Mouse (Mus musculus) gastrocnemius, postnatal 14 days (tissue): ENCODE results near the gene Chfr. TPM values are rescaled to one million over a fixed set of nuclear protein-coding genes. Genes with fewer than 3 reads are reported as not detected.

ENCODE experiments used
- DNase-seq: peaks from one replicate; pipeline ENCODE4 v3.0.0; 2021; ENCODE audit warnings: mixed read lengths
- intact Hi-C: fragments of 180-260 bp; cut with DNase I; formaldehyde crosslinking; loops from one replicate; pipeline ENCODE4 v1.15.1; 2025; ENCODE audit warnings: low total_unique reads
- total RNA-seq, 2 experiments: library from RNA; stranded (reverse); gene quantifications; 2 replicates each; pipeline ENCODE4 v1.2.3; 2021

Gene Chfr
- total RNA-seq, 2 experiments from 2014 or later = 13.1 TPM

DNA sequence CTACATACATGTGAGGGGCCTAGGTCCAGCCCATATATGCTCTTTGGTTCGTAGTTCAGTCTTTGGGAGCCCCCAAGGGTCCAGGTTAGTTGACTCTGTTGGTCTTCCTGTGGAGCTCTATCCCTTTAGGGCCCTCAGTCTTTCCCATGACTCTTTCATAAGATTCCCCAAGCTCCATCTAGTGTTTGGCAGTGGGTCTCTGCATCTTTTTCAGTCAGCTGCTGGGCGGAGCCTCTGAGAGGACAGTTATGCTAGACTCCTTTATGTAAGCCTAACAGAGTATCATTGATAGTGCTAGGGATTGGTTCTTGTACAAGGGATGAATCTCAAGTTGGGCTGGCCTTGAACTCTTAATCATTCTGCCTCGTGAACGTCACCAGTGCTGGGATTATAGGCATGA is 84.7 kb downstream of the Chfr start:
- intact Hi-C loops = no loop called here
- DNase-seq = no peak

Other genes starting within 250 kb of the Chfr start
- 1 to 10 TPM; 3.2 to 4.8 TPM for gene Gm15446, start 212.4 kb upstream of the Chfr start, total RNA-seq
- 1 to 10 TPM; 6.0 to 7.3 TPM for gene Zfp932, start 139.3 kb upstream of the Chfr start, total RNA-seq
- gene Gm17655, start 63.3 kb upstream of the Chfr start, total RNA-seq = 1 to 10 TPM; 2.5 to 2.8 TPM
- under 1 TPM; 0.12 to 0.24 TPM for gene Gm35315, start 41.4 kb upstream of the Chfr start, total RNA-seq
- not detected for gene Plcxd1, start 35.9 kb upstream of the Chfr start, total RNA-seq
- 10 to 100 TPM; 11.1 to 14.3 TPM for gene Gtpbp6, start 27.6 kb upstream of the Chfr start, total RNA-seq
- 1 to 10 TPM; 2.9 to 3.2 TPM for gene Zfp605, start 25.8 kb upstream of the Chfr start, total RNA-seq
- 10 to 100 TPM; 32.2 to 34.4 TPM for gene Golga3, start 40.9 kb downstream of the Chfr start, total RNA-seq
- 10 to 100 TPM; 20.9 to 21.2 TPM for gene Ankle2, start 95.2 kb downstream of the Chfr start, total RNA-seq
- gene Pgam5, start 134.1 kb downstream of the Chfr start, total RNA-seq = 10 to 100 TPM; 20.5 to 23.7 TPM
- 10 to 100 TPM; 28.5 to 37.3 TPM for gene Pxmp2, start 150.3 kb downstream of the Chfr start, total RNA-seq
- gene Pole, start 150.5 kb downstream of the Chfr start, total RNA-seq = 1 to 10 TPM; 2.5 TPM
- gene P2rx2, start 207.4 kb downstream of the Chfr start, total RNA-seq = not detected
- gene Lrcol1, start 208.9 kb downstream of the Chfr start, total RNA-seq = not detected